Mouse (Mus musculus): ENCODE results near the gene Olfr1392.

DNA sequence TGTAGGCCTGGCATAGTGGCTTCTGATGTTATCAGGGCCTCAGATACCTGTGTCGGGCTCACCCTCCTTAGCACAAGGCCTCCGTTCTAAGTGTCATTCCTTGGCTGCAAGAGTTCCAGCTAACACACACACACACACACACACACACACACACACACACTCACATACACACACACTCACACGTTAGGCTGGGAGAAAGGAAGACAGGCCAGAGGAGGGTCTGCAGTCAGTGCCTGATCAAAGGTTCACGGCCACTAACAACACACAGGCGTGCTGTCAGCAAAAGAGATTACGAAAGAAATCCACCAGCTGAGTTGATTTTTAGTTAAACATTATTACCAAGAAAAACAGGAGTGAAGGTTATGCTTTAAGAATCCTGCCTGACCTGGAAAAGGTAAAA lies 18.4 kb upstream of the Olfr1392 start:
- no peak for TF ChIP-seq CTCF (IDR thresholded peaks at IDR 0.05; ENCODE audit: insufficient read depth, low read length)
- no peak for TF ChIP-seq POLR2A (IDR thresholded peaks at IDR 0.05; ENCODE audit: borderline replicate concordance, extremely low read depth, low read depth, low read length)
